Mouse (Mus musculus) stomach, postnatal 0 days (tissue): ENCODE data around the gene Nfkb2. TPM values are rescaled to one million over a fixed set of nuclear protein-coding genes. Genes with fewer than 3 reads are reported as not detected.

Experiments used
- ATAC-seq: fragments of 200-750 bp; cut with Nextera tagmentation; 2 replicates; pipeline ENCODE4 v1.8.0; 2017; ENCODE audit not compliant: low FRiP score, low TSS enrichment
- DNase-seq: peaks from one replicate; pipeline ENCODE4 v3.0.0-alpha.2; 2016; ENCODE audit warnings: low spot score
- H3K27ac ChIP-seq: fragments of 300-500 bp; sonication (generic); replicated peaks from 2 replicates; pipeline ENCODE4 v1.5.1; 2014; ENCODE audit warnings: mild to moderate bottlenecking, control low read depth
- H3K27me3 ChIP-seq: fragments of 300-500 bp; sonication (generic); 2 replicates; pipeline ENCODE4 v1.6.1; 2014; ENCODE audit warnings: low read length; ENCODE audit not compliant: control insufficient read depth, insufficient read depth
- H3K36me3 ChIP-seq: fragments of 300-500 bp; sonication (generic); 2 replicates; pipeline ENCODE4 v1.6.1; 2014; ENCODE audit warnings: low read length, mixed read lengths; ENCODE audit not compliant: control insufficient read depth, insufficient read depth
- H3K4me1 ChIP-seq: fragments of 300-500 bp; sonication (generic); replicated peaks from 2 replicates; pipeline ENCODE4 v1.6.1; 2014; ENCODE audit warnings: antibody characterized with exemption; ENCODE audit not compliant: control insufficient read depth, insufficient read depth
- H3K4me2 ChIP-seq: fragments of 300-500 bp; sonication (generic); replicated peaks from 2 replicates; pipeline ENCODE4 v1.6.1; 2014; ENCODE audit warnings: low read depth, mild to moderate bottlenecking, control low read depth, moderate library complexity
- H3K4me3 ChIP-seq: fragments of 300-500 bp; sonication (generic); 2 replicates; pipeline ENCODE4 v1.5.1; 2014; ENCODE audit warnings: low read depth, low read length, control low read depth
- H3K9ac ChIP-seq: fragments of 300-500 bp; sonication (generic); 2 replicates; pipeline ENCODE4 v1.6.1; 2014; ENCODE audit warnings: mild to moderate bottlenecking, low read length, control low read depth, mixed read lengths
- H3K9me3 ChIP-seq: fragments of 300-500 bp; sonication (generic); 2 replicates; pipeline ENCODE4 v1.6.1; 2016; ENCODE audit warnings: low read length; ENCODE audit not compliant: control insufficient read depth
- CTCF ChIP-seq: IDR thresholded peaks from 2 replicates; pipeline ENCODE4 v1.5.1; 2016; ENCODE audit warnings: antibody characterized with exemption, low read depth, mild to moderate bottlenecking, moderate library complexity
- EP300 ChIP-seq: optimal IDR thresholded peaks from 2 replicates; pipeline ENCODE3; 2016; ENCODE audit warnings: antibody characterized with exemption
- WGBS: fragments of 180-500 bp; shearing (Covaris S2); extraction: QIAGEN DNeasy Blood & Tissue Kit; methylation state at CpG from one replicate; pipeline ENCODE4 v1.1.7; 2014; 5-methylcytosine and 5-hydroxymethylcytosine counted together
- polyA plus RNA-seq: library from polyadenylated mRNA; unstranded; fragments of >200 nt; fragmentation: Nextera tagmentation; extraction: Ambion mirVana; gene quantifications from 2 replicates; pipeline ENCODE4 v1.2.1, GENCODE M21; 2015

The Nfkb2 gene
- polyA plus RNA-seq, 1 experiment from 2014 or later: 11.4 TPM

- WGBS: 89% methylated on average over 9 of the region's 9 CpGs
- Histone ChIP-seq H3K4me3 (no peak overlapping the region), H3K27me3 (no peaks in the 10 kb centered on the region), H3K4me1 (no peaks in the 10 kb centered on the region; the same call in 1 of the 2 replicates), H3K36me3 (peaks cover 21% of the 10 kb centered on the region), H3K4me2 (no peak overlapping the region; the same call in 1 of the 2 replicates), H3K9me3 (no peaks in the 10 kb centered on the region), H3K27ac (no peak overlapping the region), H3K9ac (no peak overlapping the region)
- ATAC-seq (no peak), DNase-seq (no peak)
- TF ChIP-seq CTCF (no peak), EP300 (no peak)
Observed at GRCm38 (mm10) chr19:46306751-46307289, 2.7 kb downstream of the Nfkb2 start.

GRCm38 (mm10) chr19:46307781-46308180 is 3.7 kb downstream of the Nfkb2 start:
- peaks cover 27% of the 10 kb centered on the region for H3K36me3 ChIP-seq
- H3K4me2 ChIP-seq: no peak overlapping the region
- H3K4me1 ChIP-seq: no peaks in the 10 kb centered on the region; the same call in 1 of the 2 replicates
- no peak for DNase-seq
- no peak overlapping the region for H3K4me3 ChIP-seq
- no peak for TF ChIP-seq EP300
- TF ChIP-seq CTCF: no peak
- H3K9me3 ChIP-seq: no peaks in the 10 kb centered on the region
- H3K9ac ChIP-seq: no peak overlapping the region
- H3K27me3 ChIP-seq: no peaks in the 10 kb centered on the region
- no peak overlapping the region for H3K27ac ChIP-seq
- no peak for ATAC-seq
- 89% methylated on average over 16 of the region's 16 CpGs for WGBS

GRCm38 (mm10) chr19:46308303-46308702 is 4.2 kb downstream of the Nfkb2 start:
- WGBS: 79% methylated on average over 16 of the region's 16 CpGs
- ATAC-seq: no peak
- no peak overlapping the region for H3K27ac ChIP-seq
- no peaks in the 10 kb centered on the region for H3K27me3 ChIP-seq
- TF ChIP-seq CTCF: no peak
- no peak for TF ChIP-seq EP300
- H3K36me3 ChIP-seq: peaks cover 31% of the 10 kb centered on the region
- no peaks in the 10 kb centered on the region for H3K9me3 ChIP-seq
- no peak overlapping the region for H3K4me3 ChIP-seq
- DNase-seq: no peak
- no peak overlapping the region for H3K9ac ChIP-seq
- H3K4me1 ChIP-seq: no peaks in the 10 kb centered on the region; the same call in 1 of the 2 replicates
- H3K4me2 ChIP-seq: no peak overlapping the region

DNA sequence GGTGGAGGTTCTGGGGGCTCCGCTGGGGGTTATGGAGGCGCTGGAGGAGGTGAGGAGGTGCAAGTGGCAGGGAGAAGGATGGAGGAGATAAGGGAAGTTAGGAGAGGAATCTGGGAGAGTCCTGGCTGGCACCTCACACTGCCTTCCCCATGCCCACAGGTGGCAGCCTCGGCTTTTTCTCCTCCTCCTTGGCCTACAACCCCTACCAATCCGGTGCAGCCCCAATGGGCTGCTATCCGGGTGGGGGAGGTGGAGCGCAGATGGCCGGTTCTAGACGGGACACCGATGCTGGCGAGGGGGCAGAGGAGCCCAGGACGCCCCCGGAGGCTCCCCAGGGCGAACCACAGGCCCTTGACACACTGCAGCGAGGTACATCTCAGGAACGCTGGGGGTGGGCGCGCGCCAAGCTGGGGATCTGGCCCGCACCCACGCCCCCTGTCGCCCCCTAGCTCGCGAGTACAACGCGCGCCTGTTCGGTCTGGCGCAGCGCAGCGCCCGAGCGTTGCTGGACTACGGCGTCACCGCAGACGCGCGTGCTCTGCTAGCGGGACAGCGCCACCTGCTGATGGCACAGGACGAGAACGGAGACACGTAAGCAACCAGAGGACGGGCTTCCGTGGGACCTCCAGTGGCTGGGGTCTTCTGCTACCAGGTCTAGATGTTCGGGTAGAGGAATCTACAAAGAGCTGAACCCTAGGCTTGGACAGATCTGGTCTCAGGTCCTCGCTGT is 4.8 kb downstream of the Nfkb2 start:
- ATAC-seq: peak; percentile 8; the same call in 1 of the 2 replicates
- Histone ChIP-seq H3K4me2 (peak overlapping the region; percentile 69), H3K9me3 (no peaks in the 10 kb centered on the region), H3K36me3 (peaks cover 32% of the 10 kb centered on the region), H3K27ac (no peak overlapping the region), H3K27me3 (no peaks in the 10 kb centered on the region), H3K4me1 (no peaks in the 10 kb centered on the region; the same call in 1 of the 2 replicates), H3K9ac (peak overlapping the region; percentile 54; the same call in 1 of the 2 replicates), H3K4me3 (peak overlapping the region; percentile 35)
- DNase-seq: peak; percentile 87
- no peak for TF ChIP-seq EP300
- peak; percentile 97 for TF ChIP-seq CTCF
- 2% methylated on average over 46 of the region's 47 CpGs for WGBS

- DNase-seq (no peak), ATAC-seq (no peak)
- TF ChIP-seq EP300 (no peak), CTCF (no peak)
- no peak overlapping the region for H3K9ac ChIP-seq
- H3K4me2 ChIP-seq: no peak overlapping the region
- H3K4me1 ChIP-seq: no peaks in the 10 kb centered on the region; the same call in 1 of the 2 replicates
- H3K36me3 ChIP-seq: peaks cover 32% of the 10 kb centered on the region
- H3K27me3 ChIP-seq: no peaks in the 10 kb centered on the region
- no peak overlapping the region for H3K27ac ChIP-seq
- H3K9me3 ChIP-seq: no peaks in the 10 kb centered on the region
- no peak overlapping the region for H3K4me3 ChIP-seq
- 78% methylated on average over 21 of the region's 21 CpGs for WGBS
Observed at GRCm38 (mm10) chr19:46309651-46310305, 5.7 kb downstream of the Nfkb2 start.
